Mouse (Mus musculus) embryonic facial prominence, embryonic 14.5 days (tissue): ENCODE results near the gene Elovl7. TPM values are rescaled to one million over a fixed set of nuclear protein-coding genes. Genes with fewer than 3 reads are reported as not detected.
A peak's percentile ranks its signal among the peaks of the same experiment; 100 is the strongest.

ENCODE experiments used
- ATAC-seq: fragments of 200-750 bp; cut with Nextera tagmentation; 2 replicates; pipeline ENCODE4 v1.8.0; 2017; ENCODE audit warnings: low read depth, moderate number of reproducible peaks, moderate TSS enrichment
- DNase-seq: peaks from one replicate; pipeline ENCODE4 v3.0.0-alpha.2; 2015; ENCODE audit warnings: low spot score
- H3K27ac ChIP-seq: fragments of 300-500 bp; sonication (generic); replicated peaks from 2 replicates; pipeline ENCODE4 v1.5.1; 2014; ENCODE audit warnings: low read depth, mild to moderate bottlenecking, low read length, moderate library complexity
- H3K27me3 ChIP-seq: fragments of 300-500 bp; sonication (generic); replicated peaks from 2 replicates; pipeline ENCODE4 v1.6.1; 2014; ENCODE audit warnings: low read length; ENCODE audit not compliant: control insufficient read depth, insufficient read depth
- H3K36me3 ChIP-seq: fragments of 300-500 bp; sonication (generic); 2 replicates; pipeline ENCODE4 v1.6.1; 2014; ENCODE audit warnings: low read length, mixed read lengths; ENCODE audit not compliant: control insufficient read depth, insufficient read depth
- H3K4me1 ChIP-seq: fragments of 300-500 bp; sonication (generic); 2 replicates; pipeline ENCODE4 v1.6.1; 2014; ENCODE audit warnings: antibody characterized with exemption, low read length; ENCODE audit not compliant: control insufficient read depth, insufficient read depth
- H3K4me2 ChIP-seq: fragments of 300-500 bp; sonication (generic); 2 replicates; pipeline ENCODE4 v1.6.1; 2014; ENCODE audit warnings: low read depth, mild to moderate bottlenecking, low read length, moderate library complexity, mixed read lengths
- H3K4me3 ChIP-seq: fragments of 300-500 bp; sonication (generic); 2 replicates; pipeline ENCODE4 v1.5.1; 2014; ENCODE audit warnings: low read depth, mild to moderate bottlenecking, low read length
- H3K9ac ChIP-seq: fragments of 300-500 bp; sonication (generic); 2 replicates; pipeline ENCODE4 v1.6.1; 2014; ENCODE audit warnings: low read depth, mild to moderate bottlenecking, low read length, moderate library complexity, mixed read lengths
- H3K9me3 ChIP-seq: fragments of 300-500 bp; sonication (generic); 2 replicates; pipeline ENCODE4 v1.6.1; 2016; ENCODE audit warnings: low read length; ENCODE audit not compliant: control insufficient read depth
- WGBS: fragments of 180-500 bp; shearing (Covaris S2); extraction: QIAGEN DNeasy Blood & Tissue Kit; methylation state at CpG from one replicate; pipeline ENCODE4 v1.1.7; 2014; 5-methylcytosine and 5-hydroxymethylcytosine counted together
- polyA plus RNA-seq: library from polyadenylated mRNA; unstranded; fragments of >200 nt; fragmentation: Nextera tagmentation; extraction: Ambion mirVana; gene quantifications from 2 replicates; pipeline ENCODE4 v1.2.1, GENCODE M21; 2014

Gene Elovl7
- polyA plus RNA-seq, 1 experiment from 2014 or later = 4.2 TPM

- peaks cover 48% of the 10 kb centered on the region for H3K27me3 ChIP-seq
- H3K36me3 ChIP-seq = no peaks in the 10 kb centered on the region
- H3K9me3 ChIP-seq = no peaks in the 10 kb centered on the region
- ATAC-seq (no peak), DNase-seq (peak; percentile 8)
- peak overlapping the region; percentile 65; the same call in 1 of the 2 replicates for H3K9ac ChIP-seq
- H3K4me3 ChIP-seq = peak overlapping the region; percentile 76
- H3K4me1 ChIP-seq = peaks cover 7% of the 10 kb centered on the region; the same call in 1 of the 2 replicates
- WGBS = 2% methylated on average over 12 of the region's 12 CpGs
- H3K27ac ChIP-seq = no peak overlapping the region
- peak overlapping the region; percentile 100 for H3K4me2 ChIP-seq
These were observed 1.1 kb downstream of the Elovl7 start for GRCm38 (mm10) chr13:108215231-108215780.

GRCm38 (mm10) chr13:108219773-108220172 is 5.6 kb downstream of the Elovl7 start:
- Histone ChIP-seq H3K4me2 (no peak overlapping the region), H3K4me3 (no peak overlapping the region), H3K36me3 (no peaks in the 10 kb centered on the region), H3K27me3 (peaks cover 30% of the 10 kb centered on the region), H3K27ac (no peak overlapping the region), H3K9ac (no peak overlapping the region), H3K9me3 (no peaks in the 10 kb centered on the region), H3K4me1 (peaks cover 7% of the 10 kb centered on the region; the same call in 1 of the 2 replicates)
- no peak for DNase-seq
- 77% methylated on average over 7 of the region's 7 CpGs for WGBS
- no peak for ATAC-seq

GRCm38 (mm10) chr13:108229191-108229590 is 15.0 kb downstream of the Elovl7 start:
- Histone ChIP-seq H3K4me1 (no peaks in the 10 kb centered on the region), H3K9ac (no peak overlapping the region), H3K9me3 (no peaks in the 10 kb centered on the region), H3K27me3 (no peaks in the 10 kb centered on the region), H3K4me2 (no peak overlapping the region), H3K36me3 (no peaks in the 10 kb centered on the region), H3K4me3 (no peak overlapping the region), H3K27ac (no peak overlapping the region)
- DNase-seq (no peak), ATAC-seq (no peak)
- WGBS = 65% methylated on average over 3 of the region's 3 CpGs

GRCm38 (mm10) chr13:108229634-108230330 is 15.6 kb downstream of the Elovl7 start:
- Histone ChIP-seq H3K4me1 (no peaks in the 10 kb centered on the region), H3K9ac (no peak overlapping the region), H3K9me3 (no peaks in the 10 kb centered on the region), H3K36me3 (no peaks in the 10 kb centered on the region), H3K27ac (no peak overlapping the region), H3K4me3 (no peak overlapping the region), H3K27me3 (no peaks in the 10 kb centered on the region), H3K4me2 (no peak overlapping the region)
- WGBS = 78% methylated on average over 6 of the region's 6 CpGs
- DNase-seq = no peak
- no peak for ATAC-seq

GRCm38 (mm10) chr13:108240012-108240411 is 25.8 kb downstream of the Elovl7 start:
- H3K9me3 ChIP-seq = no peaks in the 10 kb centered on the region
- H3K27ac ChIP-seq = no peak overlapping the region
- no peak overlapping the region for H3K4me3 ChIP-seq
- no peak for ATAC-seq
- H3K36me3 ChIP-seq = no peaks in the 10 kb centered on the region
- H3K27me3 ChIP-seq = no peaks in the 10 kb centered on the region
- H3K9ac ChIP-seq = no peak overlapping the region
- 45% methylated on average over 4 of the region's 4 CpGs for WGBS
- peak; percentile 24 for DNase-seq
- H3K4me1 ChIP-seq = no peaks in the 10 kb centered on the region
- no peak overlapping the region for H3K4me2 ChIP-seq

GRCm38 (mm10) chr13:108241715-108242114 is 27.5 kb downstream of the Elovl7 start:
- Histone ChIP-seq H3K9ac (no peak overlapping the region), H3K9me3 (no peaks in the 10 kb centered on the region), H3K4me3 (no peak overlapping the region), H3K4me2 (no peak overlapping the region), H3K36me3 (no peaks in the 10 kb centered on the region), H3K27me3 (no peaks in the 10 kb centered on the region), H3K4me1 (no peaks in the 10 kb centered on the region), H3K27ac (no peak overlapping the region)
- DNase-seq (no peak), ATAC-seq (no peak)
- WGBS = 80% methylated on average over 5 of the region's 5 CpGs

GRCm38 (mm10) chr13:108245086-108245697 is 31.0 kb downstream of the Elovl7 start:
- H3K4me3 ChIP-seq = no peak overlapping the region
- ATAC-seq = no peak
- no peak overlapping the region for H3K4me2 ChIP-seq
- no peak overlapping the region for H3K9ac ChIP-seq
- H3K9me3 ChIP-seq = no peaks in the 10 kb centered on the region
- WGBS = 60% methylated on average over 11 of the region's 11 CpGs
- no peak overlapping the region for H3K27ac ChIP-seq
- DNase-seq = peak; percentile 26
- no peaks in the 10 kb centered on the region for H3K36me3 ChIP-seq
- no peaks in the 10 kb centered on the region for H3K27me3 ChIP-seq
- no peaks in the 10 kb centered on the region for H3K4me1 ChIP-seq

DNA sequence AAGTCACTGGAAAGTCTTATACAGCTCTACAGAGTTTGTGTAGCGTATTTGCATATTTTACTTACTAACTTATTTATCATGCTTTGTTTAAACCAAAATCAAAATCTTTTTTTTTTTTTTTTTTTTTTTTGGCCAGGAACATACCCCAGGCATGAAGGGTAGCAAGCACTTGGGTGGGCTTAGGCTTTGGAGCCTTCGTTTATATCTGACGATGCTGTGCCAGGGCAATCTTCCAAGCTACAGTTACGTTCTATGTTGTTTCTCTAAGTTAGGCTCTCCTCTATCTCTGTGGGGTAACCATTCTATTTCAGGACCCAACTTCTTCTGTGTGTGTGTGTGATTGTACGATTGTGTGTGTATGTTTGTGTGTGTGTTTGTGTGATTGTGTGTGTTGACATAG is 36.9 kb downstream of the Elovl7 start:
- ATAC-seq (no peak), DNase-seq (peak; percentile 25)
- H3K4me2 ChIP-seq = no peak overlapping the region
- no peaks in the 10 kb centered on the region for H3K36me3 ChIP-seq
- H3K9ac ChIP-seq = no peak overlapping the region
- H3K4me1 ChIP-seq = no peaks in the 10 kb centered on the region
- no peak overlapping the region for H3K27ac ChIP-seq
- H3K4me3 ChIP-seq = no peak overlapping the region
- H3K9me3 ChIP-seq = no peaks in the 10 kb centered on the region
- WGBS = 73% methylated on average over 5 of the region's 5 CpGs
- H3K27me3 ChIP-seq = no peaks in the 10 kb centered on the region
